Mouse (Mus musculus) natural killer cell, adult 2 months (primary cell): ENCODE measurements around the gene Gfod1.
A peak's percentile ranks its signal among the peaks of the same experiment; 100 is the strongest.

Experiments used
- DNase-seq, 2 experiments: peaks; one replicate each; pipeline ENCODE4 v3.0.0; 2022; ENCODE audit warnings: low spot score in 2 of 2

Gene Gfod1

GRCm38 (mm10) chr13:43203234-43203633 lies 100.7 kb downstream of the Gfod1 start:
- no peak for DNase-seq

GRCm38 (mm10) chr13:43202351-43202750 lies 101.6 kb downstream of the Gfod1 start:
- DNase-seq = peak; percentile 35 to 73

GRCm38 (mm10) chr13:43201033-43201432 lies 102.9 kb downstream of the Gfod1 start:
- peak; percentile 35 to 51 for DNase-seq

DNA sequence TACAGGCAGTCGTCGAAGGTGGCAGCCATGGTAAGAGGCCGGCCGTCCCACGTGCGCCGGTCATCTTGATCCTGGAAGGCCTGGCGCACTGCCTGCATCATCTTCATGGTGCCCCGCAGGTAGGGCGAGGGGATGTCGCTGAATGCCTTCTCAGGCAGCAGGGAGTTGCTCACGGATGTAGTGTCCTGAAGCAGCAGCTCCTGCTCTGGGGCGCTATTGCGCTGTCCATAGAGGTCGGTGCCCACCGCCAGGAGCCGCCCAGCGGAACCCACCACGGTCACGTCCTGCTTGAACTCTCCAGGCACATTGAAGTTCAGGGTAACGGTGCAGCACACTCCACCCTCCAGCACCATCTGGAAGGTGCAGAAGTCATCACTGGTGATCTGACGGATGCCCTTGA lies 103.5 kb downstream of the Gfod1 start:
- DNase-seq = peak in 1 of 2 experiments; percentile 30

GRCm38 (mm10) chr13:43199749-43200148 lies 104.2 kb downstream of the Gfod1 start:
- peak; percentile 67 to 72 for DNase-seq

- DNase-seq = no peak
Measured at GRCm38 (mm10) chr13:43199282-43199681, 104.7 kb downstream of the Gfod1 start.

DNA sequence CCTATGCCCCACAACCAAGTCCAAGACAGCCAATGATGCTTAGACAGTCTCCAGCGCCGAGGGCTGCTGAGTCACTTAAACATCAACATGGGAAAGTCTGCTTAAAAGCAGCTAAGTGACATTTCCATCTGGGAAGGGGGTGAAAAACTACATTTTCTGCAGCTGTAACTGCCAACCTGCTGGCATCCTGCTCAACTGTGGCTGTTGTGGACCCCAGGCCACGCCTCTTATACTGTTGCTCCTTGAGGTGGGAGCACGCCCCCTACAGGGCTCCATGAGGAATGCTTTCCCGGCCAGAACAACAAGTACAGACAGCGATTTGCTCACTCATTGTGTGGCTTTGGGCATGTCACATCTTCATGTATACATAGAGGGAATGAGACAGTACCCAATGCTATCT lies 106.8 kb downstream of the Gfod1 start:
- no peak for DNase-seq

DNA sequence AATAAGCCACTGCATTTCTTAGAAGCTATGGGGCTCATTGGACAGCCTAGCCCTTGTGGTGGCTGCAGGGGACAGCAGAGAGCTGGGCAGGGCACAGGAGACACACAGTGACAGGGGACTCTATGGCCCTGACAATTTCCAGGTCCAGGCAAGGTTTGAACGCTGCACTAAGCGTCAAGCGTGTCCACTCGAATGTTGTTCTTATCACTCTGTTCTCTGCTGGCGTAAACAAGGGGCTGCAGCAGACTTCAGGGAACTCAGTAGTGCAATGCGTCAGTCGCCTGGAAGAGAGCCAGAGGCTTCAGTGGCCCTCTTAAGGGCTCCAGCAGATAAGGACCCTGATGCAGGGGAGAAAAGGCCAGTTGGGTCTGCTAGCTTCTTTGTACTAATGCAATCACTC lies 108.0 kb downstream of the Gfod1 start:
- no peak for DNase-seq

GRCm38 (mm10) chr13:43193932-43194331 lies 110.0 kb downstream of the Gfod1 start:
- no peak for DNase-seq

- no peak for DNase-seq
Measured at GRCm38 (mm10) chr13:43193266-43193665, 110.7 kb downstream of the Gfod1 start.

GRCm38 (mm10) chr13:43191741-43192192 lies 112.2 kb downstream of the Gfod1 start:
- no peak for DNase-seq

DNA sequence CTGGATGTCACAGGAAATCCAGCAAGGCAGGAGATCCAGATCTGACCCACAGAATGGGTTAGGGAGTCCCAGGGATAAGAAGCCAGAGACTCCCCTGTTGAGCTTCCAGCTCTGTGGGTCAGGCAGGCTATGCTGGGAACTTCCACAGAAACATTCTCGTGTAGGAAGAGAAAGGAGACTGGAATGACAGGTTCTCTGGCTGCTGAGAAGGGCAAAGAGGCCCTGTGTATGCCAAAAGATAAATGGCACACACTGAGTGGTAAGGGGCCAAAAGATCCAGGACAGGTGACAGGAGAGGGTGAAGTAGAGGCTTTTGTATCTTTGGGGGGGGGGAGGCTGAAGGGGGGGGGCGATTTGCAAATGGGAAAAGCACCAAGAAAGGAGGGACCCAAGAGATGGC lies 112.7 kb downstream of the Gfod1 start:
- no peak for DNase-seq

GRCm38 (mm10) chr13:43187736-43188135 lies 116.2 kb downstream of the Gfod1 start:
- no peak for DNase-seq

- DNase-seq = no peak
Measured at GRCm38 (mm10) chr13:43183248-43184055, 120.5 kb downstream of the Gfod1 start.

DNA sequence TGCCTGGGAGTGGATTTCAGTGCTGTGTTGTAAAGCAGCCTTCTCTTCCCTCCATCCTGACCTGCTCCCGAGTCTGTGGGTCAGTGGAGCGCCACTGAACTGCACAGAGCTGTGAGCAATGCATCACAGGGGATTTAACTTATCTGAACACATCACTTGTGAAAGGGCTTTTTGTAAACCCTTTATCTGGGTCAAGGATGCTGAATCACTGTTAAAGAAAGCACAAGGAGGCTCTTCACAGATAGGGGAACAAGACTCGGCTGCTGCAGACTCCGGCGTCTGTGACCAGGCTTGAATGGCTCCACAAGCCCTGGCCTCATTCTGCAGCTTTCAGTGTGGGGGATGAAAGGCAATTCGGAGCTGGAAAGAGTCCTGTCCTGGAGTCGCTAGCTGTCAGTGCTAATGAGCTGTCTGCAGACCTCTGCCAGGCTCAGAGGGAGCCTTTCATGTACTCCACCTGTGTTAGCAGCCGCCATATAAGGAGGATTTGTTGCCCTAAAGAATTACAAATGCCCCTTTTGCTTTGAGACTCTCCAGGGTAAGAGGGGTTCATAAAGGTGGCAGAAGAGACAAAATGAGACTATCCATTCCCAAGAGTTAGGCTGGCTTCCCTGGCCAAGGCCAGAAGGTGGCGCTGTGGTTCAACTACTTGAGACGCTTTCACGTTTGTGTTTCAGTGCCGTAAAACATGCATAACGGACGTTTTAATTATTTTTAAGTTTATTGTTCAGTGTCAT lies 121.3 kb downstream of the Gfod1 start:
- peak; percentile 64 to 78 for DNase-seq

DNA sequence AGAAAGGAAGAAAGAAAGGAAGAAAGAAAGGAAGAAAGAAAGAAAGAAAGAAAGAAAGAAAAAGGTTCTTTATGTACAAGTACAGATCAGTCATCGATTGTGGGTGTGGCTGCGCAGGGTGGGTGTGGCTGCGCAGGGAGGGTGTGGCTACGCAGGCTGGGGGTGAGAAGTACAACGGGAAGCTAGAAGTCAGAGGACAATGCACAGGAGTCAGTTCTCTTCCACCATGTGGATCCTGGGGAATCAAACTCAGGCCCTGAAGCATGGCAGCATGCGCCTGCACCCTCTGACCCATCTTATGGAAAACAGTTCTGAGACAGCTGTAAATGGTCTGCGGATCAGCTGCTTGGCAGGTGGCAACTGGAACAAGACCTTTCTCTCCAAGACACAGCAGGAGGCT lies 122.9 kb downstream of the Gfod1 start:
- no peak for DNase-seq

DNA sequence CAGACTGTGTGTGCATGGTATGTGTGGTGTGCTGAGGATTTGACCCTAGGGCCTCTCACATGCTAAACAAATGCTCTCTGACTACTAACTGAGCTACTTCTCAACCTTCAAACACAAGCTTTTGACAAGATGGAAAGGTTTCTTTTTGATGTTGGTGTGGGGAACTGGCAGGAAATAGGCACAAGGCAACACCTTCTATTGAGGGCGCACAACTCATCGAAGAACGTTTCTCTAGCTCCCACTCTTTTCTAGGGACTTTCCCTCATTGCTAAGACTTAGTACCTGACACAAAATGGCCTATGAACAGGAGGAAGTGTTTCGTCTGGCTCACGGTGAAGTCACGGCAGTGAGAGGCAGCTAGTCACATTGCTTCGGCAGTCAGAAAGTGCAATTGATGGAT lies 126.7 kb downstream of the Gfod1 start:
- peak; percentile 34 to 61 for DNase-seq

GRCm38 (mm10) chr13:43176676-43177075 lies 127.3 kb downstream of the Gfod1 start:
- DNase-seq = no peak

GRCm38 (mm10) chr13:43173262-43173661 lies 130.7 kb downstream of the Gfod1 start:
- DNase-seq = peak; percentile 83 to 84

DNA sequence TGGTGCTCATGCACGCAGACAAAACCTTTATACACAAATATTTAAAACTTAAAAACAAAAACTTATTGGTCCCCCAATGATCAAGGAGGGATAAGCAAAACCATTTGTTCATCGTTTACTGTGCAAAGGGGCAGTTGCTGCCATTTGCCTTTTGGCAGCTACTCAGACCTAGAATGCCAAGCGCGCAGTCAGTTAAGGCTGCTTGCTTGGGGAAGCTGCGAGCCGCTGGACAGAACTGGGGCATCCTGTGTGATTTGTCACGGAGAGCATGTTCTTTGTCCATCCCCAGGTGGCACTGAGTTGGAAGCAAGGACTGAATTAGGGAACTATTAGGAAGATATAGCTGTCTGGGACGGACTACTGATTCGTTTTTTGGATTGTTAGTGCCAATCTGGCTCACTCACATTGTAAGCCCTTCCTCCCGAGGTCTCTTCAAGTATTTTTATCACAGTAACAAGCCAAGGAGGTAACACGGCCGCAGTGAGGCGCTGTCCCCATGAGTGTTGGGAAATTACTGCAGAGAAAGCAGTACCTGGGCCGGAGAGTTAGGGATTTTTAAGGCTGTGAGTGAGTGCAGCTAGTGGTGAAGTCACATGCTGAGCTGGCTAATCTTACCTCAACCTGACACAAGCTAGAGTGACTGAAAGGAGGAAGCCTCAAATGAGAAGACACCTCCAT lies 131.8 kb downstream of the Gfod1 start:
- peak in 1 of 2 experiments; percentile 20 for DNase-seq

- peak; percentile 97 to 98 for DNase-seq
Measured at GRCm38 (mm10) chr13:43171020-43171710, 132.8 kb downstream of the Gfod1 start, which contains the start of gene Tbc1d7. Gene Tbc1d7, minus strand, starts transcription at chr13:43171501.

DNA sequence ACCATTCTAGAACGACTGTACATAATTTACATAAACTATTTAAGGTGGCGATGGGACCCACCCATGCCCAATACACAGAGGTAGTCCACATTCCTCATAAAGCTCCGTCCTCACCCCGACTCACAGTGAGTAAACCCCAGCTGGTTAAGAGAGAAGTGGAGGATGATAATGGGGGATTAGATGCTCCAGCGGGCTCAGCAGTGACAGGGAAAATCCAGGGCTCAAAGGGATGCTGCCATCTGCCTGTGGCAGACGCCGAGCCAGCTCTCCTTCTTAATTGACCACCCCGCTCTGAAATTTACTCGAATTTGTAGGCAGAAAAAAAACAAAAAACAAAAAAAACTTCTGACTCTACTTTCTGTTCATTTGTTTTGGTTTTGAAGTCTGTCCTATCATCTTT lies 136.3 kb downstream of the Gfod1 start:
- DNase-seq = no peak
